Mouse (Mus musculus): ENCODE data around the gene Irak3.

DNA sequence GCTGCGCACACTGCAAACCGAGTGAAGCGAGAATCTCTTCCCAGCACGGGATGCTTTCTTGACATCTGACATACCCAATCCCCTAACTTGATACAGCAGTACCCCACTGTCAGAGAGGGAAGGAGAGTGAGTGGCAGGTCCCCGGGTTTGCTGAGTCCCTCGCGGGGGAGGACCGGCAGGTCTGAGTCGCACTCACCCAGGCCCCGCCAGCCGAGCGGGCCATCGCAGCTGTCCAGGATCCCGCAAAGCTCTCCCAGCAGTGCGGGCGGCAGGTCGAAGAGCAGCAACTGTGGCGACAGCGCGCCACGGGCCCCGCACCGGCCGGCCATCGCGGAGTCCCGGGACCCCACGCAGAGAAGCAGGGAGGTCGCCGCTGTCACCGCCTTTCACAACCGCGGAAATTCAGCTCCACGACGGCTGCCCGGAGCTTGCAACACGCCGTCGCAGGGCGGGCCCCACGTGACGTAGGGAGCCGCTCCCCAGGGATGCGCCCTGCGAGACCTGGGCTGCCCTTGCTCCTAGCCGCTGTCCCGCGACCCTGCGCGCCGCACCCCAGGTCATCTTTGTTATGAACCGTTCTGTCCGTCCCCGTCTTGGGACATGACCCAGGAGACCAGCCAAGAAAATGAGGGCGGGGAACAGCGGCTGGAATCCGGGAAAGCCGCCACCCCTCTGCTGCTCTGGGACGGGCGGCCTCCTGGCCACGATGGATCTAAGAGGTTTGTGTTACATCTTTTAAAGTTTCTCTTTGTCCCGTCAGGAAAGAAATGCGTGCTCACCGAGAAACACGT lies 604 bp downstream of the Irak3 start, which contains the start of gene Tmbim4:
- TF ChIP-seq POLR2A (IDR thresholded peaks at IDR 0.05; ENCODE audit: low read depth, low read length) (0 out of 2 replicates have a peak, but pooled peaks have one; percentile 5), CTCF (IDR thresholded peaks at IDR 0.05; ENCODE audit: extremely low read depth, insufficient read length, insufficient replicate concordance, low read depth, low read length) (no peak)

Data from small intestine, adult 2 months (tissue).